Mouse (Mus musculus): ENCODE measurements around the gene Gabpb1.

The Gabpb1 gene

DNA sequence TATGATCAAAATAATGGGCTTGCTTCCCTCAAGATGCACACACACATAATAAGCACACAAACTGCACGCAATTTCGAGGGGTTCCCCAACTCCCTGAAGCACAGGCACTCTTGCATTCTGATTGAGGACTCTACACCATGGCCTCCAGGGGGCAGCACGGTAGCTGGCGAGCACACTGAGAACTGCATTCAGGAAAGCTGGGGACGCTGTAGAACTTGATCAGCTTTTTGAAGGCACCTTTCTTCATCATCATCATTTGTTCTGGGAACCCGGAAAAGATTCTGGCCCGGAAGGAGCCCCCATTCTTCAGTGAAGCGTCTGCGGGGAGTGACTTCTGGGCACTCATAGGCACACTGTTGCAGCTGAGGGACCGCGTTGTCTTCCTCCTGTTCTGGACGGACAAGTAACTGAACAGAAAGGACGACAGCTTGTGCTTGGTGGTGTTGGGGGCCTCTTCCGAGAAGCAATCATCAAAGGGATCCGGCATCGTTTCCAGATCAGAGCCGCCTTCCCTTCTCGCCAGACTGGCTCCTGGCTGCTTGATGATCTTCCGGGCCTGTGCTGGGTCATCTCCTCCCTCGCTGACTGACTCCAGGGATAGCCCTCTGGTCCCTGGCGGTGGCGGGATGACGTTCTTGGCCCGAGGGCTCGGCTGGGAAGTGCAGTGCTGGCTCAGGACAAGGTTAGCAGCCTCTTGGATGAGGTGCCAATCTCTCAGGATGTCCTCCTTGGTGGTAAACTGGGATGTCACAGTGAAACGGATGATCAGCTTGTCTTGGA is 82.1 kb downstream of the Gabpb1 start:
- peak; percentile 43 for DNase-seq (ENCODE audit: extremely low read depth, low read depth)

- DNase-seq (ENCODE audit: extremely low read depth, low read depth): no peak
These were observed 84.8 kb downstream of the Gabpb1 start for GRCm38 (mm10) chr2:126591304-126591703.

- DNase-seq (ENCODE audit: extremely low read depth, low read depth): no peak
These were observed 88.7 kb downstream of the Gabpb1 start for GRCm38 (mm10) chr2:126587468-126587867.

- no peak for DNase-seq (ENCODE audit: extremely low read depth, low read depth)
These were observed 91.3 kb downstream of the Gabpb1 start for GRCm38 (mm10) chr2:126584621-126585369.

- no peak for DNase-seq (ENCODE audit: extremely low read depth, low read depth)
These were observed 92.2 kb downstream of the Gabpb1 start for GRCm38 (mm10) chr2:126583960-126584359.

- DNase-seq (ENCODE audit: extremely low read depth, low read depth): no peak
These were observed 96.9 kb downstream of the Gabpb1 start for GRCm38 (mm10) chr2:126579282-126579681.

Data from MEL-GATA-1-ER (cell line).